Mouse (Mus musculus): ENCODE data around the gene Abcb4.

DNA sequence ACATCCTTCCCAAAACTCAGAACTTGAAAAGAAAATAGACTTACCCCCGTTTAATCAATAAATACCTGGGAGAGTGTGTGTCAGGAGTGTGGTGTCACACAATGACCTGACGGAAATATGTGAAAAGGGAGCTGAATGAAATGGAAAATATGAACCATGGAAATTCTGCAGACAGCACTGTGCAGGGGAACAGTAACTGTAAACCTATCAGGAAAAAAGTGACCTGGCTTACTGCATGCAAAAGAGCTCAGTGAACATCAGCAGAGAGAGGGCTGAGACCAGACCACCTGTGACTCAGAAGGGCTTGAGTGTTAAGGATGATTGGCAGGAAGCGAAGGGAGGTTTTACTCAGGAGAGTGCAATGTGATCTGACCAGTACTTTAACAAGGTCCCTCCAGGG lies 92.0 kb downstream of the Abcb4 start:
- TF ChIP-seq CTCF (IDR thresholded peaks at IDR 0.05; ENCODE audit: extremely low read depth, insufficient read depth, insufficient read length, insufficient replicate concordance) (no peak), POLR2A (IDR thresholded peaks at IDR 0.05; ENCODE audit: low read depth, low read length) (no peak)
